25 mouse cellular contexts compared by ENCODE assay signal in the genomic region with DNA sequence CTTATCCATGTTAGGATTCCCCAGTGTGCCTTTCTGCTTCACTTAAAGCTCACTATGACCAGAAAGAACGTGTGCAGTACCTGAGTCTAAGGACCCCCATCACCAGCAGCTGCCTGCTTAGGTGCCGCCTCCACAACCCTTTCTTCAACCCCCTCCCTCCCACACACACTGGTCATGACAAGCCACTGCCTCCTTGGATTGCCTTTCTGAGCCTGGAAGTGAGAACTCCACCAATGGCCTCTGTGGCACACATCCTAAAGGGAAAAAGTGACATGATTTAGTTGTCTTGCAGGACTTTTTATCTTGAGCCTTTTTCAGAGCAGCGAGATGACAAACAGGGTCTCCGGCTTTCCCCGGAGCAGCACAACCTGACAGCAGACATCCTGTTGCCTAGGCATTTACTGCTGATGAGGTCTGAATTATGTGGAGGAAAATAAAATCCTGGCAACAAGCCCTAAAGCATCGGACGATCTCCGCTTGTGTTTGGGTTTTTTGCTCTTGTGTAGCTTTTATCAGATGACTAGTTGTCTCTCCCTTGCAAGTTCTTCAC.
DNase-seq lines count a peak whose midpoint lies in the region; ATAC-seq and TF ChIP-seq lines count a peak whose summit lies in the region.
"Had no signal": no experiment of that assay in that cellular context is flagged by ENCODE, and none has a peak within 500 bp of the region (broad histone marks: within the 10 kb centered on the region; RNA-seq: fewer than 3 reads in every experiment).

No protein-coding gene starts in this region.

- TF ChIP-seq CTCF in liver, postnatal 0 days (IDR thresholded peaks at IDR 0.05; ENCODE audit: low read depth): no peak

- H3K4me2 ChIP-seq in kidney, embryonic 15.5 days: no peak overlapping the region
- no peak overlapping the region for H3K4me2 ChIP-seq in liver, embryonic 16.5 days (ENCODE audit: low read depth, low read length)
- no peak overlapping the region for H3K4me2 ChIP-seq in liver, postnatal 0 days (ENCODE audit: low read depth, low read length)
- H3K4me2 ChIP-seq: forebrain, embryonic 13.5 days; heart, embryonic 13.5 days had no signal

- no peak for TF ChIP-seq EP300 in liver, postnatal 0 days (IDR thresholded peaks at IDR 0.05; ENCODE audit: low read depth)

- 21% methylated on average over 8 of the region's 8 CpGs for WGBS in kidney, embryonic 15.5 days
- 64% methylated on average over 8 of the region's 8 CpGs for WGBS in liver, embryonic 16.5 days (ENCODE audit: insufficient replicate concordance)
- WGBS in liver, postnatal 0 days (ENCODE audit: insufficient replicate concordance): 78% methylated on average over 8 of the region's 8 CpGs

- no peak for DNase-seq in kidney, postnatal 36 days
- peak; percentile 33 for DNase-seq in kidney, postnatal 10 days
- no peak for DNase-seq in kidney, adult 8-10 months
- no peak for DNase-seq in liver, postnatal 0 days
- DNase-seq: adrenal gland, postnatal 10 days; adrenal gland, postnatal 36 days; B cell, adult 2 months; cerebellum, adult 18-20 months; cerebellum, adult 9-10 months; cerebellum, postnatal 14 days; gastrocnemius, postnatal 10 days; gastrocnemius, postnatal 36 days; heart, adult 2 months; heart, postnatal 14 days; heart, postnatal 4 days had no signal

- no peak overlapping the region for H3K27ac ChIP-seq in kidney, embryonic 15.5 days
- no peak overlapping the region for H3K27ac ChIP-seq in liver, embryonic 16.5 days (ENCODE audit: low read length)
- H3K27ac ChIP-seq in liver, postnatal 0 days (ENCODE audit: low read depth): no peak overlapping the region
- H3K27ac ChIP-seq: forebrain, embryonic 10.5 days; forebrain, embryonic 13.5 days; heart, adult 2 months; heart, embryonic 10.5 days; heart, embryonic 13.5 days had no signal

- no peaks in the 10 kb centered on the region for H3K9me3 ChIP-seq in kidney, embryonic 15.5 days (replicated peaks)
- no peaks in the 10 kb centered on the region for H3K9me3 ChIP-seq in liver, embryonic 16.5 days (replicated peaks; ENCODE audit: control insufficient read depth, low read length)
- no peaks in the 10 kb centered on the region for H3K9me3 ChIP-seq in liver, postnatal 0 days (ENCODE audit: low read length)
- H3K9me3 ChIP-seq: forebrain, embryonic 10.5 days; forebrain, embryonic 13.5 days; G1E; heart, embryonic 10.5 days; heart, embryonic 13.5 days had no signal

- H3K9ac ChIP-seq in kidney, embryonic 15.5 days: no peak overlapping the region
- no peak overlapping the region for H3K9ac ChIP-seq in liver, embryonic 16.5 days (ENCODE audit: low read depth, low read length)
- no peak overlapping the region for H3K9ac ChIP-seq in liver, postnatal 0 days (replicated peaks)
- H3K9ac ChIP-seq: forebrain, embryonic 13.5 days; heart, embryonic 13.5 days had no signal

- H3K4me1 ChIP-seq in kidney, embryonic 15.5 days: peaks cover 7% of the 10 kb centered on the region
- H3K4me1 ChIP-seq in liver, embryonic 16.5 days (ENCODE audit: control insufficient read depth, low read depth, low read length): no peaks in the 10 kb centered on the region
- H3K4me1 ChIP-seq in liver, postnatal 0 days (ENCODE audit: insufficient read depth): no peaks in the 10 kb centered on the region
- H3K4me1 ChIP-seq: forebrain, embryonic 10.5 days; forebrain, embryonic 13.5 days; heart, embryonic 10.5 days; heart, embryonic 13.5 days had no signal

- H3K27me3 ChIP-seq in kidney, embryonic 15.5 days: peaks cover 56% of the 10 kb centered on the region
- no peaks in the 10 kb centered on the region for H3K27me3 ChIP-seq in liver, embryonic 16.5 days (ENCODE audit: control insufficient read depth, insufficient read depth, low read depth, low read length)
- H3K27me3 ChIP-seq in liver, postnatal 0 days (ENCODE audit: insufficient read depth, low read length): no peaks in the 10 kb centered on the region
- H3K27me3 ChIP-seq: CH12.LX; forebrain, embryonic 13.5 days; heart, embryonic 13.5 days had no signal

- no peak overlapping the region for H3K4me3 ChIP-seq in kidney, embryonic 15.5 days (replicated peaks)
- H3K4me3 ChIP-seq in liver, embryonic 16.5 days (ENCODE audit: low read depth, low read length): no peak overlapping the region
- H3K4me3 ChIP-seq in liver, postnatal 0 days (ENCODE audit: low read depth, low read length): no peak overlapping the region
- H3K4me3 ChIP-seq: forebrain, embryonic 10.5 days; forebrain, embryonic 13.5 days; heart, adult 2 months; heart, embryonic 10.5 days; heart, embryonic 13.5 days had no signal

- ATAC-seq in kidney, embryonic 15.5 days (replicated peaks; ENCODE audit: low FRiP score): peak; percentile 62; the same call in 1 of the 2 replicates
- 0 out of 2 replicates have a peak, but pooled peaks have one; percentile 16 for ATAC-seq in liver, embryonic 16.5 days (ENCODE audit: low read depth)
- no peak for ATAC-seq in liver, postnatal 0 days
- ATAC-seq: forebrain, embryonic 13.5 days; forebrain, embryonic 16.5 days; Patski had no signal

- H3K36me3 ChIP-seq in kidney, embryonic 15.5 days: no peaks in the 10 kb centered on the region
- H3K36me3 ChIP-seq in liver, embryonic 16.5 days (ENCODE audit: control insufficient read depth, insufficient read depth): no peaks in the 10 kb centered on the region
- H3K36me3 ChIP-seq in liver, postnatal 0 days (replicated peaks; ENCODE audit: insufficient read depth, low read length): no peaks in the 10 kb centered on the region
- H3K36me3 ChIP-seq: forebrain, embryonic 10.5 days; G1E; heart, embryonic 10.5 days; heart, embryonic 13.5 days had no signal
